Mouse (Mus musculus): ENCODE measurements at regions not wholly inside any gene's neighbourhood (a gene's known extent, or its start where the extent isn't known, plus 50 kb on each side); places are given as distances from the start of the nearest gene placed in this dataset.

GRCm38 (mm10) chr8:87095211-87095610 lies 210.2 kb upstream of the N4bp1 start:
- TF ChIP-seq CTCF (IDR thresholded peaks at IDR 0.05; ENCODE audit: low read depth) (no peak), EP300 (IDR thresholded peaks at IDR 0.05; ENCODE audit: low read depth) (no peak)
